Mouse (Mus musculus): ENCODE data around the gene Bzw2.

GRCm38 (mm10) chr12:36126049-36126448 is 31.8 kb downstream of the Bzw2 start:
- TF ChIP-seq CTCF (IDR thresholded peaks at IDR 0.05) (no peak), EP300 (IDR thresholded peaks at IDR 0.05) (no peak)
